Mouse (Mus musculus): Measurements from ENCODE around the gene Taf1a. TPM values are rescaled to one million over a fixed set of nuclear protein-coding genes. Genes with fewer than 3 reads are reported as not detected.
A peak's percentile ranks its signal among the peaks of the same experiment; 100 is the strongest.
"Not testable (repeated sequence)": the region's sequence is repeated elsewhere in the genome, so short reads cannot be mapped to it uniquely, and the experiment has no call there.

Gene Taf1a
- polyA plus RNA-seq, 1 experiment: 1.8 TPM

DNA sequence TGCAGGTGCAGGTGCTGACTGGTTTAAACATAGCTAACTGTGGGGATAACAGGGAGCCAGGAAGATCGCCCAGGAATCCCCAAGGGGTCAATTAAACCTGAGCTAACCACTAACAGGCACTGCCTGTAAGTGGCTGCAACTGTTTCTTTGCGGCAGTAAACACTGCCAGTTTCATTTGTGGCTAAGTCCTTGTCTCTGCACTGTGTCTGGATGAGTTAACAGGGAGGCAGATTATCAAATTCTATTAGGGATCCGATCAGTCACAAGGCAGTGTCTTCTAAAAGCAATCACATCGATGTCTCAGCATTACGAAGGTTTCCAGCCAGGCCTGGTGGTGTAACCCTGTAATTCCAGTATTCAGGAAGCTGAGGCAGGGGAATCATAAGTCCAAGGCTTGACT is 22.4 kb upstream of the Taf1a start:
- Histone ChIP-seq H3K9me3 (no peaks in the 10 kb centered on the region), H3K36me3 (replicated peaks; ENCODE audit: low read length) (peaks cover 38% of the 10 kb centered on the region), H3K27me3 (replicated peaks) (peaks cover 6% of the 10 kb centered on the region), H3K4me3 (replicated peaks) (no peak overlapping the region), H3K4me1 (peaks cover 42% of the 10 kb centered on the region)
- no peak for TF ChIP-seq GATA1 (IDR thresholded peaks at IDR 0.05; ENCODE audit: borderline replicate concordance, low read length)
- no peak for TF ChIP-seq FLI1 (IDR thresholded peaks at IDR 0.05; ENCODE audit: low read length)

GRCm38 (mm10) chr1:183368601-183369400 is 20.0 kb upstream of the Taf1a start:
- peaks cover 26% of the 10 kb centered on the region for H3K4me1 ChIP-seq
- peaks cover 6% of the 10 kb centered on the region for H3K27me3 ChIP-seq (replicated peaks)
- peaks cover 17% of the 10 kb centered on the region for H3K36me3 ChIP-seq (replicated peaks; ENCODE audit: low read length)
- no peaks in the 10 kb centered on the region for H3K9me3 ChIP-seq
- H3K4me3 ChIP-seq (replicated peaks): peak overlapping the region; percentile 97
- TF ChIP-seq FLI1 (IDR thresholded peaks at IDR 0.05; ENCODE audit: low read length): no peak
- TF ChIP-seq GATA1 (IDR thresholded peaks at IDR 0.05; ENCODE audit: borderline replicate concordance, low read length): no peak

DNA sequence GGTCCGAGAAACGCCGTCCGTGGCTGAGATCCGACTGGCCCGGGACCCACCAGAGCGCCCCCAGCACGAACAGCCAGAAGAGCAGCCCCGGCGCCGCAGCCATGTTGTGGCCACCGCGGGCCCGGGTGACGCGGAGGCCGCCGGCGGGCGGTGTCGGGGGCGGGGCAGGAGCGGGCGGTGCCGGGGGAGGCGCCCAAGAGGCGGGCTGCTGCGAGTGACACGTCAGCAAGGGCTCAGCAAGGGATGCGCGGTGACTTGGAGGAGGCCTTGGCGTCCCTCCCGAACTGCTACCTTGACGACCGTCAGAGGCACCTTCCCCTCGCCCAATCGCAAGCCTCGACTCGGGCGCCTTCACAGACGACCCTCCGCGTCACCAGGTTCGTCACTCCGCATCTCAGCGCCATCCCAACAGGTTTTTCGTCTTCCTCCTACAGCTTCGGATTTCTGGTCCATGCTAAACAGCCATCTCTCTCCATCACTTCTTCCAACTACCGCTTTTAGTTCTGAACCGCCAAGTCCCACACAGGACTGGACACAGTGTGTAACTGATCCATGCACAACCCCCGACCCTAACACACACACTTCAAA is 19.3 kb upstream of the Taf1a start, which contains the start of gene Mia3:
Gene Mia3 (minus strand): TSS at position 127 of the 588 bp plus-strand sequence.
- peaks cover 5% of the 10 kb centered on the region for H3K9me3 ChIP-seq
- peaks cover 10% of the 10 kb centered on the region for H3K36me3 ChIP-seq (replicated peaks; ENCODE audit: low read length)
- peaks cover 26% of the 10 kb centered on the region for H3K4me1 ChIP-seq
- H3K27me3 ChIP-seq (replicated peaks): peaks cover 6% of the 10 kb centered on the region
- TF ChIP-seq FLI1 (IDR thresholded peaks at IDR 0.05; ENCODE audit: low read length): no peak
- TF ChIP-seq GATA1 (IDR thresholded peaks at IDR 0.05; ENCODE audit: borderline replicate concordance, low read length): no peak
- H3K4me3 ChIP-seq (replicated peaks): peak within 1 kb of the TSS; percentile 97

GRCm38 (mm10) chr1:183374728-183375127 is 14.1 kb upstream of the Taf1a start:
- no peaks in the 10 kb centered on the region for H3K36me3 ChIP-seq (replicated peaks; ENCODE audit: low read length)
- H3K4me1 ChIP-seq: peaks cover 18% of the 10 kb centered on the region
- TF ChIP-seq GATA1 (IDR thresholded peaks at IDR 0.05; ENCODE audit: borderline replicate concordance, low read length) (no peak), FLI1 (IDR thresholded peaks at IDR 0.05; ENCODE audit: low read length) (no peak)
- peaks cover 11% of the 10 kb centered on the region for H3K9me3 ChIP-seq
- no peaks in the 10 kb centered on the region for H3K27me3 ChIP-seq (replicated peaks)
- H3K4me3 ChIP-seq (replicated peaks): no peak overlapping the region

GRCm38 (mm10) chr1:183377045-183377444 is 11.7 kb upstream of the Taf1a start:
- Histone ChIP-seq H3K4me1 (peaks cover 9% of the 10 kb centered on the region), H3K36me3 (replicated peaks; ENCODE audit: low read length) (no peaks in the 10 kb centered on the region), H3K9me3 (peaks cover 18% of the 10 kb centered on the region), H3K4me3 (replicated peaks) (no peak overlapping the region), H3K27me3 (replicated peaks) (peaks cover 7% of the 10 kb centered on the region)
- TF ChIP-seq GATA1 (IDR thresholded peaks at IDR 0.05; ENCODE audit: borderline replicate concordance, low read length): no peak

DNA sequence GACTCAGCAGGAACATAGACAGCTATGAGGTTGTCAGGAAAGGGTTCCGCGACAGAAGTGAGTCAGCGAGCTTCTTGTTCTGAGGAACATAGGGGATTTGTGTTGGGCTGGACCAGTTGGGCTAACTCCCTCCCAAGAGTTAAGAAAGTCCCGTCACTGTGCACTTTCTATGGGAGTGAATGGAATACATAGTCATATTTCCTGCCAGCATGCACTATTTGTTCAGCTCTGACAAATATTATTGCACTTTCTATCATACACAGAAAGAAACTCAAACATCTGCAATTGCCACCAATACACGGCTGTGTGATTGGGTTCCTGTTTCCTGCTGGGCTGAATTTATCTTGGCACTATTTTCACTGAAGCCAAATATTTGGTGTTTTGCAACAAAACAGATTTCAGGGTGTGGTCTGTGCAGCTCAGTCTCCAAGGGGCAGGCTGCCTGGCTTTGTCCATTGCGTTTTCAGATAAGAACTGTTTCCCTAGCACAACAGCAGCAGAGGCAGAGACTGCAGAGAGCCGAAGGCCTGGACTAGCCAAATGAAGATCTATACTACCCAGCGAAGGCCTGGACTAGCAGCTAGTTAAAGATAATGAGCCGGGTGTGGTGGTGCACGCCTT is 10.3 kb upstream of the Taf1a start:
- Histone ChIP-seq H3K36me3 (replicated peaks; ENCODE audit: low read length) (no peaks in the 10 kb centered on the region), H3K4me3 (replicated peaks) (no peak overlapping the region), H3K27me3 (replicated peaks) (peaks cover 10% of the 10 kb centered on the region), H3K4me1 (peaks cover 9% of the 10 kb centered on the region), H3K9me3 (peaks cover 26% of the 10 kb centered on the region)
- TF ChIP-seq FLI1 (IDR thresholded peaks at IDR 0.05; ENCODE audit: low read length) (no peak), GATA1 (IDR thresholded peaks at IDR 0.05; ENCODE audit: borderline replicate concordance, low read length) (no peak)

GRCm38 (mm10) chr1:183379376-183379775 is 9.4 kb upstream of the Taf1a start:
- H3K9me3 ChIP-seq: peaks cover 24% of the 10 kb centered on the region
- not testable (repeated sequence) for H3K4me1 ChIP-seq; H3K27me3 ChIP-seq (replicated peaks); H3K36me3 ChIP-seq (replicated peaks; ENCODE audit: low read length); H3K4me3 ChIP-seq (replicated peaks)

GRCm38 (mm10) chr1:183381816-183382215 is 7.0 kb upstream of the Taf1a start:
- Histone ChIP-seq H3K36me3 (replicated peaks; ENCODE audit: low read length) (no peaks in the 10 kb centered on the region), H3K27me3 (replicated peaks) (peaks cover 10% of the 10 kb centered on the region), H3K9me3 (peaks cover 18% of the 10 kb centered on the region), H3K4me1 (peaks cover 11% of the 10 kb centered on the region), H3K4me3 (replicated peaks) (no peak overlapping the region)
- TF ChIP-seq GATA1 (IDR thresholded peaks at IDR 0.05; ENCODE audit: borderline replicate concordance, low read length) (no peak), FLI1 (IDR thresholded peaks at IDR 0.05; ENCODE audit: low read length) (no peak)

- no peak overlapping the region for H3K4me3 ChIP-seq (replicated peaks)
- H3K36me3 ChIP-seq (replicated peaks; ENCODE audit: low read length): no peaks in the 10 kb centered on the region
- H3K4me1 ChIP-seq: peaks cover 13% of the 10 kb centered on the region
- H3K27me3 ChIP-seq (replicated peaks): peaks cover 10% of the 10 kb centered on the region
- H3K9me3 ChIP-seq: peaks cover 20% of the 10 kb centered on the region
- no peak for TF ChIP-seq FLI1 (IDR thresholded peaks at IDR 0.05; ENCODE audit: low read length)
- TF ChIP-seq GATA1 (IDR thresholded peaks at IDR 0.05; ENCODE audit: borderline replicate concordance, low read length): no peak
These were observed 6.2 kb upstream of the Taf1a start for GRCm38 (mm10) chr1:183382621-183383020.

- Histone ChIP-seq H3K9me3 (peaks cover 13% of the 10 kb centered on the region; the same call in 1 of the 2 replicates), H3K4me1 (peaks cover 41% of the 10 kb centered on the region)
- not testable (repeated sequence) for H3K27me3 ChIP-seq (replicated peaks); H3K36me3 ChIP-seq (replicated peaks; ENCODE audit: low read length); H3K4me3 ChIP-seq (replicated peaks)
These were observed 1.4 kb upstream of the Taf1a start for GRCm38 (mm10) chr1:183387421-183387820.

Measured in megakaryocyte, embryonic 14.5 days (primary cell).